Mouse (Mus musculus): ENCODE results near the gene Plekha5.

- TF ChIP-seq CTCF (IDR thresholded peaks at IDR 0.05; ENCODE audit: control insufficient read depth, insufficient read depth, insufficient replicate concordance, low read depth, low read length): no peak
- no peak for TF ChIP-seq POLR2A (IDR thresholded peaks at IDR 0.05; ENCODE audit: control insufficient read depth, low read depth, low read length)
These were observed 92.3 kb downstream of the Plekha5 start for GRCm38 (mm10) chr6:140516202-140516601.

Data from testis, adult 2 months (tissue).